Mouse (Mus musculus) liver, embryonic 16.5 days (tissue): ENCODE measurements around the gene Supt4a. TPM values are rescaled to one million over a fixed set of nuclear protein-coding genes. Genes with fewer than 3 reads are reported as not detected.

Experiments
- ATAC-seq: fragments of 200-750 bp; cut with Nextera tagmentation; 2 replicates; pipeline ENCODE4 v1.8.0; 2017; ENCODE audit warnings: low read depth, mild to moderate bottlenecking, moderate number of reproducible peaks, moderate library complexity
- H3K27ac ChIP-seq: fragments of 300-500 bp; sonication (generic); 2 replicates; pipeline ENCODE4 v1.5.1; 2014; ENCODE audit warnings: mild to moderate bottlenecking, low read length
- H3K27me3 ChIP-seq: fragments of 300-500 bp; sonication (generic); 2 replicates; pipeline ENCODE4 v1.6.1; 2014; ENCODE audit warnings: low read depth, low read length, mixed read lengths; ENCODE audit not compliant: control insufficient read depth, insufficient read depth
- H3K36me3 ChIP-seq: fragments of 300-500 bp; sonication (generic); 2 replicates; pipeline ENCODE4 v1.6.1; 2014; ENCODE audit warnings: mild to moderate bottlenecking; ENCODE audit not compliant: control insufficient read depth, insufficient read depth
- H3K4me1 ChIP-seq: fragments of 300-500 bp; sonication (generic); 2 replicates; pipeline ENCODE4 v1.6.1; 2014; ENCODE audit warnings: low read depth, low read length, mixed read lengths; ENCODE audit not compliant: control insufficient read depth
- H3K4me2 ChIP-seq: fragments of 300-500 bp; sonication (generic); 2 replicates; pipeline ENCODE4 v1.6.1; 2014; ENCODE audit warnings: low read depth, low read length, mixed read lengths
- H3K4me3 ChIP-seq: fragments of 300-500 bp; sonication (generic); 2 replicates; pipeline ENCODE4 v1.5.1; 2014; ENCODE audit warnings: low read depth, mild to moderate bottlenecking, low read length
- H3K9ac ChIP-seq: fragments of 300-500 bp; sonication (generic); 2 replicates; pipeline ENCODE4 v1.6.1; 2014; ENCODE audit warnings: low read depth, low read length
- H3K9me3 ChIP-seq: fragments of 300-500 bp; sonication (generic); replicated peaks from 2 replicates; pipeline ENCODE4 v1.6.1; 2016; ENCODE audit warnings: low read length; ENCODE audit not compliant: control insufficient read depth
- WGBS: fragments of 180-500 bp; shearing (Covaris S2); extraction: QIAGEN DNeasy Blood & Tissue Kit; methylation state at CpG from one replicate; pipeline ENCODE4 v1.1.7; 2014; ENCODE audit not compliant: insufficient replicate concordance; 5-methylcytosine and 5-hydroxymethylcytosine counted together
- polyA plus RNA-seq: library from polyadenylated mRNA; unstranded; fragments of >200 nt; fragmentation: Nextera tagmentation; extraction: Ambion mirVana; gene quantifications from 2 replicates; pipeline ENCODE4 v1.2.1, GENCODE M21; 2015

Supt4a gene
- polyA plus RNA-seq, 1 experiment from 2014 or later: 180 TPM

- Histone ChIP-seq H3K27me3 (no peaks in the 10 kb centered on the region), H3K36me3 (peaks cover 4% of the 10 kb centered on the region), H3K9ac (peak overlapping the region; percentile 71), H3K4me2 (peak overlapping the region; percentile 70), H3K4me1 (peaks cover 92% of the 10 kb centered on the region), H3K9me3 (no peaks in the 10 kb centered on the region), H3K27ac (peak overlapping the region; percentile 93), H3K4me3 (peak overlapping the region; percentile 52)
- 38% methylated on average over 13 of the region's 13 CpGs for WGBS
- ATAC-seq: peak; percentile 42
Observed at GRCm38 (mm10) chr11:87729593-87730185, 7.7 kb upstream of the Supt4a start.

GRCm38 (mm10) chr11:87730652-87731310, 6.6 kb upstream of the Supt4a start:
- Histone ChIP-seq H3K4me2 (peak overlapping the region; percentile 70; the same call in 1 of the 2 replicates), H3K27me3 (no peaks in the 10 kb centered on the region), H3K4me1 (peaks cover 92% of the 10 kb centered on the region), H3K4me3 (no peak overlapping the region), H3K9ac (no peak overlapping the region), H3K9me3 (no peaks in the 10 kb centered on the region), H3K27ac (peak overlapping the region; percentile 93), H3K36me3 (peaks cover 4% of the 10 kb centered on the region)
- no peak for ATAC-seq
- 60% methylated on average over 10 of the region's 10 CpGs for WGBS

GRCm38 (mm10) chr11:87734346-87734745, 3.0 kb upstream of the Supt4a start:
- Histone ChIP-seq H3K9ac (peak overlapping the region; percentile 44), H3K9me3 (no peaks in the 10 kb centered on the region), H3K4me3 (peak overlapping the region; percentile 16), H3K27ac (peak overlapping the region; percentile 77), H3K4me2 (peak overlapping the region; percentile 38), H3K27me3 (no peaks in the 10 kb centered on the region), H3K36me3 (peaks cover 6% of the 10 kb centered on the region), H3K4me1 (peaks cover 72% of the 10 kb centered on the region)
- WGBS: 28% methylated on average over 5 of the region's 5 CpGs
- no peak for ATAC-seq

DNA sequence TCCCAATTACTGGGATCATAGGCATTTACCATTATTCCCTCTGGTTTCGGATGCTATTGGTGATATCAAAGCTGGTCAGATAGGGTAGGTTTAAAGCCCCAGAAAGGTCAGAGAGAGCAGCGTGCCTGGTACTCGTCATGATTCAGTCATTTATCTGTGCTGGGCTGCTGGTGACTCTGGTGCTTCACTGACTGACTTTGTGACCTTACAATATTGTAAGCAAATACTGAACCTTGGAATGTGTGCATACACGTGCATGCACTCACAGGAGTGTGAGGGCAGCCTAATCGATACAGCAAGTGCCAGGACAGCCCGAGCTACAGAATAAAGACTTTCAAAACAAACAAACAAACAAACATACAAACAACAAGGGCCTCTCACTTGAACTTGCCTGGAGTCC, 1.7 kb upstream of the Supt4a start:
- H3K4me2 ChIP-seq: peak overlapping the region; percentile 98; the same call in 1 of the 2 replicates
- no peaks in the 10 kb centered on the region for H3K27me3 ChIP-seq
- no peak for ATAC-seq
- peaks cover 61% of the 10 kb centered on the region for H3K4me1 ChIP-seq
- WGBS: 37% methylated on average over 6 of the region's 6 CpGs
- peak overlapping the region; percentile 63 for H3K9ac ChIP-seq
- no peak overlapping the region for H3K4me3 ChIP-seq
- H3K36me3 ChIP-seq: peaks cover 19% of the 10 kb centered on the region
- peak overlapping the region; percentile 95 for H3K27ac ChIP-seq
- no peaks in the 10 kb centered on the region for H3K9me3 ChIP-seq

DNA sequence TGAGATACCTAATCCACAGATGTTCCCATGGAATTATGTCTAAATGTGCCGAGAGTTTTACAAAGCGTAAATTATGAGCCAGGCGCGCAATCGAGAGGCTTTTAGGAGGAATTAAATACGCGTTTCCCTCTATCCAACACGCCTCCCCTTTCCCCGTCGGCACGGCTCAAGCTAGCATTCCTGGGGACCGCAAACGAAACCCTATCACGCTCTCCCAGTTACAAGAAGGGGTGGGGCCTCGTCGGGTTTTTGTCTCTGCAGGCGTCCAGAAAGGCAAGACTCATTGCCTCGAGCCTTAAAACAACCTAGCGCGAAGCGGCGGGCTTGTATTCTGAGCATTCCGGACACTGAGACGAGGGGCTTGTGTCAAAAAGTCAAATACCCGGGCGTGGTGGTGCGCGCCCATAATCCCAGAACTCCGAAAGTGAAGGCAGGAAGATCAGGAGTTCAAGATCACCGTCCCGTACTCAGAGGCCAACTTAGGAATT, 661 bp upstream of the Supt4a start:
- Histone ChIP-seq H3K9me3 (no peaks in the 10 kb centered on the region), H3K4me2 (peak overlapping the region; percentile 98), H3K4me1 (peaks cover 54% of the 10 kb centered on the region), H3K27me3 (no peaks in the 10 kb centered on the region), H3K9ac (peak overlapping the region; percentile 63), H3K4me3 (peak overlapping the region; percentile 74), H3K27ac (peak overlapping the region; percentile 95), H3K36me3 (peaks cover 21% of the 10 kb centered on the region)
- ATAC-seq: peak; percentile 75
- WGBS: 1% methylated on average over 31 of the region's 31 CpGs

DNA sequence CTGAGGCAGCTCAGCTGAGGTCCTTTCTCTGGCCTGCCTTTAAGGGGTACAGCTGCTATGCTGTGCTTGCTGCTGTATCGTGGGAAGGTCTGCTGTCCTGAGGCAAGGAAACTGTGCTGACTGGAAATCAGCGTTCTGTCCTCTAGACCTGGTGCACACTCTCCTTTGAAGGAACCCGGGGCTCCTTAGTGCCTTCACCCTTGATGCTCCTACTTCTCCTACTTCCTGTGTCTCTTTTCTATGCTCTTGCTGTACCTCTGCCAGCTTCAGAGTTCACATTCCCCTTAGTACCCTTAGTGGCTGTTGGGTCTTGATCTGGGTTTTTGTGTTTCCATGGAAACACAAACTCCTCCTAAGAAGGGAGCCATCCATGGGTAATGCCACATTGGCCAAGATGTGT, 6.3 kb downstream of the Supt4a start:
- H3K36me3 ChIP-seq: peaks cover 44% of the 10 kb centered on the region
- ATAC-seq: no peak
- WGBS: 89% methylated on average over 3 of the region's 3 CpGs
- peaks cover 11% of the 10 kb centered on the region for H3K4me1 ChIP-seq
- no peak overlapping the region for H3K4me2 ChIP-seq
- no peaks in the 10 kb centered on the region for H3K27me3 ChIP-seq
- H3K9ac ChIP-seq: no peak overlapping the region
- H3K27ac ChIP-seq: no peak overlapping the region
- no peak overlapping the region for H3K4me3 ChIP-seq
- no peaks in the 10 kb centered on the region for H3K9me3 ChIP-seq

DNA sequence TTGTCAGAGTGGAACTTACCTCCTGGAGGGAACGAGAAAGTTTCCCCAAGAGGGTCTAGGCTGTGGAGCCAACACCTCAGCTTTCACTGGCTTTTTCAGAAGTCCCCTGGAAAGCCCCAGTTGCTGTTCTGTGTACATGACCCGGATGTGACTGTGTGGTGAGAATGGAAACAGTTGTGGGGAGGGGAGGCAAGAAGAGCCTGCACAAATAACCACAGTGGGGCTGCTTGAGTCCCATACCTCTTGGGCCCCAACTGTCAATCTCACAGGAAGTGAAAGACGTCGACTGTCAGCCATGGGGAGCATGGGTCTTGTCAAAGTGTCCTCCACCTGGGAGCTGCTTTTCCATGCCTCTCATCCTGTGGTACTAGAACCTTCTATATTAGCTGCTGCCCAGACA, 7.6 kb downstream of the Supt4a start:
- ATAC-seq: no peak
- Histone ChIP-seq H3K4me1 (peaks cover 21% of the 10 kb centered on the region), H3K9ac (no peak overlapping the region), H3K9me3 (no peaks in the 10 kb centered on the region), H3K27ac (no peak overlapping the region; the same call in 1 of the 2 replicates), H3K27me3 (no peaks in the 10 kb centered on the region), H3K36me3 (peaks cover 36% of the 10 kb centered on the region), H3K4me3 (no peak overlapping the region), H3K4me2 (no peak overlapping the region)
- 41% methylated on average over 4 of the region's 4 CpGs for WGBS

DNA sequence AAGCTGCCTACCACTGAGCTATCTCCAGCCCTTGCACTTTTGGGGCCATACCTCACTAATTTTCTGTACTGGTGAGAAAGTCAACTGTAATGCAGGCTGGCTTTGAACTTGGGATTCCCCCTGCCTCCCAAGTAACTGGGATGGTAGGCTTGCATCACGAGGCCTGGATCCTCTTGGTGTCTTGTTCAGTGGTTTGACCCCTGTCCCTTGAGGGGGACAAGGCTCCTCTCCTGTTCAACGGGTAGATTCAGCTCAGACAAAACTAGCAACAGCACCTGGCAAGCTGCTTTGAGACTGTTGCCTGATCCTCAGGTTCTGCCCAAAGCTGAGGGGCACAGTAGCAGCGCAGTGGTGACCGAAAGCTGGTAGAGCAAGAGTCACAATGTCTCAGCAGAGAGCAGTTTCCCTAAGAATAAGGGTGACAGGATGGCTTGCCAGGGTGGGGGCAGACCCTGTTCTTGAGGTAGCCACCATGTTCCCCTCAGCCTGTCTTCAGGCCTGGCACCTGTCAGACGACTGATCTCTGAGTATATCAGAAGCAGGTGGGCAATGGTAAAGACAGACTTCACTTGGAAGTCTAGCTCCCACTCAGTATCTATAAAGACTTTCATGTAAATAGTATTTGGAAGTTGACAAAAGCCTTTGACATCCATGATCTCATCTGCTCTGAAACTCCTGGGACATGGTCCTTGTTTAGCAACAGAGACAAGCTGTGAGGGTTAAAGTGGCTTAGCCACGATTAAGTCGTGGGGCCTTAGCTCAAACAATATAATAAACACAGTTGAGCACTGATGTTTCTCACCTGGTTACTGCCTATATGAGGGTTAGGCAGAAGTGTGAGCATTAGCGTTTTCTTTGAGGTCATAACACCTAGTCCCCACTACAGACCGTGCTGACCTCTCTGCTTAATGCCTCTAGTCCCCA, 8.5 kb downstream of the Supt4a start:
- no peaks in the 10 kb centered on the region for H3K9me3 ChIP-seq
- no peak overlapping the region for H3K4me2 ChIP-seq
- peaks cover 29% of the 10 kb centered on the region for H3K36me3 ChIP-seq
- no peak for ATAC-seq
- H3K27ac ChIP-seq: peak overlapping the region; percentile 35
- H3K4me1 ChIP-seq: peaks cover 29% of the 10 kb centered on the region
- H3K4me3 ChIP-seq: no peak overlapping the region
- no peak overlapping the region for H3K9ac ChIP-seq
- no peaks in the 10 kb centered on the region for H3K27me3 ChIP-seq
- WGBS: 82% methylated on average over 9 of the region's 9 CpGs
